Mouse (Mus musculus): ENCODE data around the gene Zmiz2. TPM values are rescaled to one million over a fixed set of nuclear protein-coding genes. Genes with fewer than 3 reads are reported as not detected.

Gene Zmiz2
- total and polyA plus RNA-seq, 2 experiments from 2014 or later: 29.0 to 136 TPM

- H3K9ac ChIP-seq (replicated peaks; ENCODE audit: low read length): no peak overlapping the region
- no peak overlapping the region for H3K27ac ChIP-seq
- no peak overlapping the region for H3K4me2 ChIP-seq (ENCODE audit: low read depth, low read length)
- TF ChIP-seq CTCF (IDR thresholded peaks at IDR 0.05; ENCODE audit: low read depth): no peak
- no peaks in the 10 kb centered on the region for H3K27me3 ChIP-seq (ENCODE audit: insufficient read depth, low read length)
- WGBS: 74% methylated on average over 1 of the region's 1 CpGs
- no peak for DNase-seq (ENCODE audit: low spot score)
- H3K4me1 ChIP-seq (ENCODE audit: insufficient read depth, low read length): peaks cover 19% of the 10 kb centered on the region; the same call in 1 of the 2 replicates
- H3K36me3 ChIP-seq (ENCODE audit: insufficient read depth, low read length): peaks cover 29% of the 10 kb centered on the region
- H3K9me3 ChIP-seq (ENCODE audit: low read length): no peaks in the 10 kb centered on the region
- no peak overlapping the region for H3K4me3 ChIP-seq (ENCODE audit: low read length)
- no peak for ATAC-seq
Measured at GRCm38 (mm10) chr11:6393866-6394265, 5.0 kb downstream of the Zmiz2 start.

GRCm38 (mm10) chr11:6395565-6395964 is 6.7 kb downstream of the Zmiz2 start:
- H3K36me3 ChIP-seq (ENCODE audit: insufficient read depth, low read length): peaks cover 46% of the 10 kb centered on the region

GRCm38 (mm10) chr11:6398141-6398540 is 9.3 kb downstream of the Zmiz2 start:
- Histone ChIP-seq H3K4me3 (ENCODE audit: low read length) (no peak overlapping the region), H3K4me2 (ENCODE audit: low read depth, low read length) (no peak overlapping the region), H3K27ac (no peak overlapping the region), H3K9ac (replicated peaks; ENCODE audit: low read length) (no peak overlapping the region), H3K4me1 (ENCODE audit: insufficient read depth, low read length) (no peaks in the 10 kb centered on the region), H3K27me3 (ENCODE audit: insufficient read depth, low read length) (no peaks in the 10 kb centered on the region), H3K36me3 (ENCODE audit: insufficient read depth, low read length) (peaks cover 72% of the 10 kb centered on the region), H3K9me3 (ENCODE audit: low read length) (no peaks in the 10 kb centered on the region)
- no peak for TF ChIP-seq CTCF (IDR thresholded peaks at IDR 0.05; ENCODE audit: low read depth)
- DNase-seq (ENCODE audit: low spot score): no peak
- WGBS: 90% methylated on average over 10 of the region's 10 CpGs
- no peak for ATAC-seq

More at GRCm38 (mm10) chr11:6395565-6395964, 6.7 kb downstream of the Zmiz2 start:
- Histone ChIP-seq H3K9me3 (ENCODE audit: low read length) (no peaks in the 10 kb centered on the region), H3K4me3 (ENCODE audit: low read length) (no peak overlapping the region), H3K27ac (no peak overlapping the region), H3K4me2 (ENCODE audit: low read depth, low read length) (no peak overlapping the region), H3K9ac (replicated peaks; ENCODE audit: low read length) (no peak overlapping the region), H3K4me1 (ENCODE audit: insufficient read depth, low read length) (0 out of 2 replicates have a peak, but pooled peaks cover 11% of the 10 kb centered on the region), H3K27me3 (ENCODE audit: insufficient read depth, low read length) (no peaks in the 10 kb centered on the region)
- DNase-seq (ENCODE audit: low spot score) (no peak), ATAC-seq (no peak)
- TF ChIP-seq CTCF (IDR thresholded peaks at IDR 0.05; ENCODE audit: low read depth): no peak
- WGBS: 65% methylated on average over 5 of the region's 5 CpGs

- peak; percentile 7; the same call in 1 of the 2 replicates for ATAC-seq
- WGBS: 87% methylated on average over 19 of the region's 19 CpGs
- no peak for DNase-seq (ENCODE audit: low spot score)
- TF ChIP-seq CTCF (IDR thresholded peaks at IDR 0.05; ENCODE audit: low read depth): peak; percentile 73
- H3K27me3 ChIP-seq (ENCODE audit: insufficient read depth, low read length): no peaks in the 10 kb centered on the region
- H3K36me3 ChIP-seq (ENCODE audit: insufficient read depth, low read length): peaks cover 74% of the 10 kb centered on the region
- H3K4me1 ChIP-seq (ENCODE audit: insufficient read depth, low read length): peaks cover 5% of the 10 kb centered on the region; the same call in 1 of the 2 replicates
- H3K4me2 ChIP-seq (ENCODE audit: low read depth, low read length): no peak overlapping the region
- H3K4me3 ChIP-seq (ENCODE audit: low read length): no peak overlapping the region
- no peak overlapping the region for H3K27ac ChIP-seq
- H3K9ac ChIP-seq (replicated peaks; ENCODE audit: low read length): no peak overlapping the region
- H3K9me3 ChIP-seq (ENCODE audit: low read length): no peaks in the 10 kb centered on the region
Measured at GRCm38 (mm10) chr11:6402515-6403510, 13.9 kb downstream of the Zmiz2 start.

GRCm38 (mm10) chr11:6403830-6404405 is 15.0 kb downstream of the Zmiz2 start:
- 87% methylated on average over 5 of the region's 5 CpGs for WGBS
- no peak overlapping the region for H3K9ac ChIP-seq (replicated peaks; ENCODE audit: low read length)
- no peak for DNase-seq (ENCODE audit: low spot score)

GRCm38 (mm10) chr11:6404699-6405566 is 16.1 kb downstream of the Zmiz2 start:
- Histone ChIP-seq H3K4me1 (ENCODE audit: insufficient read depth, low read length) (peaks cover 5% of the 10 kb centered on the region; the same call in 1 of the 2 replicates), H3K27me3 (ENCODE audit: insufficient read depth, low read length) (no peaks in the 10 kb centered on the region), H3K9me3 (ENCODE audit: low read length) (no peaks in the 10 kb centered on the region), H3K4me3 (ENCODE audit: low read length) (no peak overlapping the region), H3K36me3 (ENCODE audit: insufficient read depth, low read length) (peaks cover 55% of the 10 kb centered on the region), H3K9ac (replicated peaks; ENCODE audit: low read length) (no peak overlapping the region), H3K4me2 (ENCODE audit: low read depth, low read length) (no peak overlapping the region), H3K27ac (peak overlapping the region; percentile 74; the same call in 1 of the 2 replicates)
- no peak for TF ChIP-seq CTCF (IDR thresholded peaks at IDR 0.05; ENCODE audit: low read depth)
- 70% methylated on average over 9 of the region's 9 CpGs for WGBS
- DNase-seq (ENCODE audit: low spot score) (peak; percentile 80), ATAC-seq (peak; percentile 56)

More at GRCm38 (mm10) chr11:6403830-6404405, 15.0 kb downstream of the Zmiz2 start:
- Histone ChIP-seq H3K36me3 (ENCODE audit: insufficient read depth, low read length) (peaks cover 65% of the 10 kb centered on the region), H3K27me3 (ENCODE audit: insufficient read depth, low read length) (no peaks in the 10 kb centered on the region), H3K9me3 (ENCODE audit: low read length) (no peaks in the 10 kb centered on the region), H3K4me2 (ENCODE audit: low read depth, low read length) (no peak overlapping the region), H3K4me3 (ENCODE audit: low read length) (no peak overlapping the region), H3K4me1 (ENCODE audit: insufficient read depth, low read length) (peaks cover 5% of the 10 kb centered on the region; the same call in 1 of the 2 replicates), H3K27ac (no peak overlapping the region)
- no peak for TF ChIP-seq CTCF (IDR thresholded peaks at IDR 0.05; ENCODE audit: low read depth)
- no peak for ATAC-seq
